Mouse (Mus musculus): Measurements from ENCODE around the gene Card11. TPM values are rescaled to one million over a fixed set of nuclear protein-coding genes. Genes with fewer than 3 reads are reported as not detected.
A peak's percentile ranks its signal among the peaks of the same experiment; 100 is the strongest.

Card11 gene
- polyA plus RNA-seq, 1 experiment from 2014 or later, result 0.20 TPM

GRCm38 (mm10) chr5:140831064-140831431 is 169.3 kb downstream of the Card11 start:
- Histone ChIP-seq H3K4me2 (replicated peaks) (peak overlapping the region; percentile 52), H3K9me3 (replicated peaks) (no peaks in the 10 kb centered on the region), H3K36me3 (no peaks in the 10 kb centered on the region), H3K27ac (replicated peaks) (no peak overlapping the region), H3K4me3 (replicated peaks) (peak overlapping the region; percentile 74), H3K9ac (no peak overlapping the region), H3K4me1 (peaks cover 36% of the 10 kb centered on the region), H3K27me3 (no peaks in the 10 kb centered on the region)
- 77% methylated on average over 8 of the region's 8 CpGs for whole genome bisulfite sequencing
- no peak for ATAC-seq (ENCODE audit: insufficient number of reproducible peaks, low FRiP score, low TSS enrichment, low read depth)

GRCm38 (mm10) chr5:140830314-140831063 is 169.9 kb downstream of the Card11 start, which contains the start of gene Gna12:
Gene Gna12 (minus strand): TSS chr5:140830431.
- H3K36me3 ChIP-seq, result no peaks in the 10 kb centered on the region
- H3K4me1 ChIP-seq, result peaks cover 36% of the 10 kb centered on the region
- peak; percentile 98 for ATAC-seq (ENCODE audit: insufficient number of reproducible peaks, low FRiP score, low TSS enrichment, low read depth)
- no peaks in the 10 kb centered on the region for H3K27me3 ChIP-seq
- no peaks in the 10 kb centered on the region for H3K9me3 ChIP-seq (replicated peaks)
- H3K9ac ChIP-seq, result peak within 1 kb of the TSS; percentile 73
- H3K4me2 ChIP-seq (replicated peaks), result peak within 1 kb of the TSS; percentile 91
- H3K4me3 ChIP-seq (replicated peaks), result peak within 1 kb of the TSS; percentile 74
- peak within 1 kb of the TSS; percentile 83 for H3K27ac ChIP-seq (replicated peaks)
- under 1% methylated on average over 31 of the region's 49 CpGs for WGBS

- H3K9ac ChIP-seq, result peak overlapping the region; percentile 73
- H3K27ac ChIP-seq (replicated peaks), result peak overlapping the region; percentile 83
- H3K27me3 ChIP-seq, result no peaks in the 10 kb centered on the region
- ATAC-seq (ENCODE audit: insufficient number of reproducible peaks, low FRiP score, low TSS enrichment, low read depth), result peak; percentile 1; the same call in 1 of the 2 replicates
- H3K9me3 ChIP-seq (replicated peaks), result no peaks in the 10 kb centered on the region
- WGBS, result under 1% methylated on average over 58 of the region's 58 CpGs
- H3K4me3 ChIP-seq (replicated peaks), result peak overlapping the region; percentile 74
- peak overlapping the region; percentile 91 for H3K4me2 ChIP-seq (replicated peaks)
- peaks cover 36% of the 10 kb centered on the region for H3K4me1 ChIP-seq
- H3K36me3 ChIP-seq, result no peaks in the 10 kb centered on the region
Measured at GRCm38 (mm10) chr5:140829911-140830294, 170.5 kb downstream of the Card11 start.

- peak overlapping the region; percentile 73 for H3K9ac ChIP-seq
- no peaks in the 10 kb centered on the region for H3K27me3 ChIP-seq
- H3K4me2 ChIP-seq (replicated peaks), result peak overlapping the region; percentile 91
- no peak for ATAC-seq (ENCODE audit: insufficient number of reproducible peaks, low FRiP score, low TSS enrichment, low read depth)
- H3K27ac ChIP-seq (replicated peaks), result peak overlapping the region; percentile 83
- H3K4me1 ChIP-seq, result peaks cover 40% of the 10 kb centered on the region
- H3K4me3 ChIP-seq (replicated peaks), result peak overlapping the region; percentile 74
- WGBS, result 32% methylated on average over 18 of the region's 18 CpGs
- no peaks in the 10 kb centered on the region for H3K36me3 ChIP-seq
- no peaks in the 10 kb centered on the region for H3K9me3 ChIP-seq (replicated peaks)
Measured at GRCm38 (mm10) chr5:140829081-140829910, 171.1 kb downstream of the Card11 start.

GRCm38 (mm10) chr5:140828363-140828762 is 172.0 kb downstream of the Card11 start:
- Histone ChIP-seq H3K9me3 (replicated peaks) (no peaks in the 10 kb centered on the region), H3K36me3 (no peaks in the 10 kb centered on the region), H3K27ac (replicated peaks) (peak overlapping the region; percentile 65), H3K4me1 (peaks cover 40% of the 10 kb centered on the region), H3K4me2 (replicated peaks) (peak overlapping the region; percentile 91; the same call in 1 of the 2 replicates), H3K27me3 (no peaks in the 10 kb centered on the region), H3K9ac (no peak overlapping the region), H3K4me3 (replicated peaks) (peak overlapping the region; percentile 74)
- no peak for ATAC-seq (ENCODE audit: insufficient number of reproducible peaks, low FRiP score, low TSS enrichment, low read depth)
- 51% methylated on average over 2 of the region's 2 CpGs for WGBS

GRCm38 (mm10) chr5:140827896-140828295 is 172.5 kb downstream of the Card11 start:
- no peak for ATAC-seq (ENCODE audit: insufficient number of reproducible peaks, low FRiP score, low TSS enrichment, low read depth)
- H3K4me2 ChIP-seq (replicated peaks), result peak overlapping the region; percentile 91
- H3K4me3 ChIP-seq (replicated peaks), result peak overlapping the region; percentile 74
- WGBS, result 43% methylated on average over 8 of the region's 8 CpGs
- H3K27me3 ChIP-seq, result no peaks in the 10 kb centered on the region
- H3K4me1 ChIP-seq, result peaks cover 40% of the 10 kb centered on the region
- no peaks in the 10 kb centered on the region for H3K9me3 ChIP-seq (replicated peaks)
- no peaks in the 10 kb centered on the region for H3K36me3 ChIP-seq
- no peak overlapping the region for H3K9ac ChIP-seq
- peak overlapping the region; percentile 65 for H3K27ac ChIP-seq (replicated peaks)

GRCm38 (mm10) chr5:140827413-140827812 is 173.0 kb downstream of the Card11 start:
- H3K4me3 ChIP-seq (replicated peaks), result peak overlapping the region; percentile 74; the same call in 1 of the 2 replicates
- WGBS, result 36% methylated on average over 2 of the region's 2 CpGs
- no peaks in the 10 kb centered on the region for H3K36me3 ChIP-seq
- H3K4me1 ChIP-seq, result peaks cover 40% of the 10 kb centered on the region
- no peaks in the 10 kb centered on the region for H3K27me3 ChIP-seq
- no peaks in the 10 kb centered on the region for H3K9me3 ChIP-seq (replicated peaks)
- H3K9ac ChIP-seq, result no peak overlapping the region
- no peak for ATAC-seq (ENCODE audit: insufficient number of reproducible peaks, low FRiP score, low TSS enrichment, low read depth)
- peak overlapping the region; percentile 91 for H3K4me2 ChIP-seq (replicated peaks)
- H3K27ac ChIP-seq (replicated peaks), result peak overlapping the region; percentile 65; the same call in 1 of the 2 replicates

- no peaks in the 10 kb centered on the region for H3K27me3 ChIP-seq
- no peaks in the 10 kb centered on the region for H3K9me3 ChIP-seq (replicated peaks)
- no peak for ATAC-seq (ENCODE audit: insufficient number of reproducible peaks, low FRiP score, low TSS enrichment, low read depth)
- H3K36me3 ChIP-seq, result no peaks in the 10 kb centered on the region
- H3K9ac ChIP-seq, result no peak overlapping the region
- WGBS, result 29% methylated on average over 1 of the region's 1 CpGs
- H3K4me1 ChIP-seq, result peaks cover 40% of the 10 kb centered on the region
- no peak overlapping the region for H3K27ac ChIP-seq (replicated peaks)
- no peak overlapping the region for H3K4me2 ChIP-seq (replicated peaks)
- H3K4me3 ChIP-seq (replicated peaks), result no peak overlapping the region
Measured at GRCm38 (mm10) chr5:140826796-140827195, 173.6 kb downstream of the Card11 start.

- ATAC-seq (ENCODE audit: insufficient number of reproducible peaks, low FRiP score, low TSS enrichment, low read depth), result no peak
- Histone ChIP-seq H3K27me3 (no peaks in the 10 kb centered on the region), H3K4me1 (peaks cover 37% of the 10 kb centered on the region), H3K4me3 (replicated peaks) (no peak overlapping the region), H3K36me3 (no peaks in the 10 kb centered on the region), H3K4me2 (replicated peaks) (no peak overlapping the region), H3K9ac (no peak overlapping the region), H3K9me3 (replicated peaks) (no peaks in the 10 kb centered on the region), H3K27ac (replicated peaks) (no peak overlapping the region)
- 97% methylated on average over 1 of the region's 1 CpGs for WGBS
Measured at GRCm38 (mm10) chr5:140826118-140826517, 174.3 kb downstream of the Card11 start.

GRCm38 (mm10) chr5:140824126-140824525 is 176.3 kb downstream of the Card11 start:
- H3K36me3 ChIP-seq, result no peaks in the 10 kb centered on the region
- H3K4me1 ChIP-seq, result peaks cover 38% of the 10 kb centered on the region
- 0 out of 2 replicates have a peak overlapping the region, but pooled peaks have one; percentile 34 for H3K27ac ChIP-seq (replicated peaks)
- H3K27me3 ChIP-seq, result no peaks in the 10 kb centered on the region
- ATAC-seq (ENCODE audit: insufficient number of reproducible peaks, low FRiP score, low TSS enrichment, low read depth), result no peak
- no peaks in the 10 kb centered on the region for H3K9me3 ChIP-seq (replicated peaks)
- no peak overlapping the region for H3K4me3 ChIP-seq (replicated peaks)
- no peak overlapping the region for H3K9ac ChIP-seq
- WGBS, result 67% methylated on average over 7 of the region's 7 CpGs
- no peak overlapping the region for H3K4me2 ChIP-seq (replicated peaks)

- Histone ChIP-seq H3K27ac (replicated peaks) (no peak overlapping the region), H3K4me3 (replicated peaks) (no peak overlapping the region), H3K27me3 (no peaks in the 10 kb centered on the region), H3K9me3 (replicated peaks) (no peaks in the 10 kb centered on the region), H3K4me2 (replicated peaks) (no peak overlapping the region), H3K36me3 (no peaks in the 10 kb centered on the region), H3K9ac (no peak overlapping the region), H3K4me1 (peaks cover 38% of the 10 kb centered on the region)
- WGBS, result 95% methylated on average over 2 of the region's 2 CpGs
- ATAC-seq (ENCODE audit: insufficient number of reproducible peaks, low FRiP score, low TSS enrichment, low read depth), result no peak
Measured at GRCm38 (mm10) chr5:140823386-140823785, 177.0 kb downstream of the Card11 start.
